Mouse (Mus musculus) megakaryocyte, embryonic 14.5 days (primary cell): ENCODE results near the gene Cmc1. TPM values are rescaled to one million over a fixed set of nuclear protein-coding genes. Genes with fewer than 3 reads are reported as not detected.

Source experiments
- H3K27me3 ChIP-seq: replicated peaks from 2 replicates; pipeline ENCODE3; 2012; ENCODE audit warnings: inconsistent platforms
- H3K36me3 ChIP-seq: replicated peaks from 2 replicates; pipeline ENCODE3; 2012; ENCODE audit warnings: low read length, inconsistent platforms, mixed read lengths
- H3K4me1 ChIP-seq: 2 replicates; pipeline ENCODE4 v1.6.1; 2012; ENCODE audit warnings: inconsistent platforms
- H3K4me3 ChIP-seq: replicated peaks from 2 replicates; pipeline ENCODE3; 2012; ENCODE audit warnings: moderate library complexity, mild to moderate bottlenecking, inconsistent platforms
- H3K9me3 ChIP-seq: 2 replicates; pipeline ENCODE4 v1.6.1; 2012; ENCODE audit warnings: inconsistent platforms
- FLI1 ChIP-seq: IDR thresholded peaks from 2 replicates; pipeline ENCODE4 v1.6.1; 2012; ENCODE audit warnings: low read length, inconsistent platforms, mixed read lengths
- GATA1 ChIP-seq: IDR thresholded peaks from 3 replicates; pipeline ENCODE4 v1.6.1; 2012; ENCODE audit warnings: mixed read lengths, low read length, inconsistent platforms, borderline replicate concordance
- polyA plus RNA-seq: library from polyadenylated mRNA; stranded (reverse); fragments of >175 nt; gene quantifications from 2 replicates; pipeline ENCODE4 v1.2.3, GENCODE M21; 2012; ENCODE audit warnings: low replicate concordance; ENCODE audit not compliant: insufficient read depth

The Cmc1 gene
- polyA plus RNA-seq, 1 experiment, result 11.6 TPM

DNA sequence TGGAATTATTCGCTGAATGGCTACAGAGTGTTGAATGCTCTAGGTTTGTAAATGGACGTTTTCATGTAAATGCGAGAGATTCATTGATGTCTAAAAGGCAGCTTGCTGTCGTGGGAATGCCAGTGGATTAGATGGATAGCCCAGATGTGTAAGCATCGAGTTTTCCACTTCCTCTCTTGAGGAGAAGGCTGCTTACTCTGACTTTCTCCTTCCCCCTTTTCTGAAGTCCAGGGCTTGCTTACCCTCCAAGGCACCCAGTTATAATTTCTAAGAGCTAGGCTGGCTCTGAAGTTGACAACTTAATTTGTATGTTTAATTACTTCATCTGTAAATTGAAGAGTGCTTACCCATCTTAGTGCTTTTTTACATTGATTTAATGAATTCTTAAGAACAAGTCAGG is 108.3 kb downstream of the Cmc1 start:
- H3K27me3 ChIP-seq, result no peaks in the 10 kb centered on the region
- H3K9me3 ChIP-seq, result no peaks in the 10 kb centered on the region
- H3K4me1 ChIP-seq, result peaks cover 36% of the 10 kb centered on the region
- TF ChIP-seq FLI1 (no peak), GATA1 (no peak)
- H3K36me3 ChIP-seq, result peaks cover 28% of the 10 kb centered on the region
- peak overlapping the region; percentile 97 for H3K4me3 ChIP-seq

DNA sequence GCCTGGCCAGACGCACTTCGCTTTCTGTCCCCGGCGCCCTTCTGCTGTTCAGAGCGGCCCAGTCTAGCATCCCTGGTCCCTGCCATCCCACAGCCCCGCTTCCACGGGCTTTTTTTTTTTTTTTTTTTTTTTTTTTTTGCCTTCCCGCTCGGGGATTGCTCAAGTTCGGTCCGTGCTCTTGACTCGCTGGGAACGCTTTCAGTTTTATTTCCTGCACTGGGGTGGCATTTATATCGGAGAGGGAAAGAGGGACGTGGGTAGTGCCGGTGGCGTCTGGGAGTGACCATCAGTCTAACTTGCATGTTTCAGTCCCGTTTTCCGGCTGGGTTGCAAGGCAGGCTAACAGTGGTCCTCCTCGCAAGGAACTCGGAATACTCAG is 109.0 kb downstream of the Cmc1 start:
- Histone ChIP-seq H3K36me3 (peaks cover 24% of the 10 kb centered on the region), H3K9me3 (no peaks in the 10 kb centered on the region), H3K27me3 (no peaks in the 10 kb centered on the region), H3K4me1 (peaks cover 36% of the 10 kb centered on the region), H3K4me3 (peak overlapping the region; percentile 97)
- TF ChIP-seq GATA1 (no peak), FLI1 (no peak)

DNA sequence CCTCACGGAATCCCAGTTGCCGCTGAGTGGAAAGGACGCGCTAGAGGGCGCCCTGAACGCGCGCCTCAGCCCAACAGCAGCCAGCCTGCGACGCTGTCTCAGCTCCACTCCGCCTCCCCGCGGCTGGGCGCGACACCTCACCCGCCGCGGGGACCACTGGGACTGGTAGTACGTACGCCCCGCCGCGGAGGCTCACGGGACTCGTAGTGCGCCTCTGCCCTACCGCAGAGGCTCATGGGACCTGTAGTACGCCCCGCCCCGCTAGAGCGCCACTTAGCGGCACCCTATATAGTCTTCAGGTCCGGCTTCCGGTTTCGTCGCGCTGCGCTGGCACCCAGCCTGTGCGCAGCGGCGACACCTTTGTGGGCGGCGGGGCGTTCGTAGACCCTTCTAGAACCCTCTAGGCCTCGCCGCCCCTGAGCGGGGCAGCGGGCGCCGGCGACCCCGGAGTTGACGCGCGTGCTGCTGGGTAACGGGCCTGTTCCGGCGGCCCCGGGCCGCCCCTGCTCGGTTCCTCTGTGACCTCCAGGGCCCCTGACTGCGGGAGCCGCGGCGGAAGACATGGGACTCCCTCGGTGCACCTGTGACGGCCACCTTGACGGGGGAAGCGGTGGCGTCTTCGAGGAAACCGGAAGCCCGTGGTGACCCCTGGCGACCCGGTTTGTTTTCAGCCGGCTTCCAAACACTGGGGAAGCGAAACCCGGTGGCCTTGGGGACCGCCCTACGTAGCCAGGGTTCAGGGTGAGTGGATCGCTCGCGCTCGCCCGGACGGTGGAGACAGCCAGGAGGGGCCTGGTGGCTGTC is 109.6 kb downstream of the Cmc1 start, which contains the start of gene Azi2:
Gene Azi2, plus strand, starts transcription at position 282 of the 804 bp plus-strand sequence.
- H3K4me3 ChIP-seq, result peak within 1 kb of the TSS; percentile 97
- no peaks in the 10 kb centered on the region for H3K9me3 ChIP-seq
- no peaks in the 10 kb centered on the region for H3K27me3 ChIP-seq
- peaks cover 33% of the 10 kb centered on the region for H3K4me1 ChIP-seq
- H3K36me3 ChIP-seq, result peaks cover 18% of the 10 kb centered on the region
- TF ChIP-seq GATA1 (no peak), FLI1 (no peak; the same call in 1 of the 2 replicates)

DNA sequence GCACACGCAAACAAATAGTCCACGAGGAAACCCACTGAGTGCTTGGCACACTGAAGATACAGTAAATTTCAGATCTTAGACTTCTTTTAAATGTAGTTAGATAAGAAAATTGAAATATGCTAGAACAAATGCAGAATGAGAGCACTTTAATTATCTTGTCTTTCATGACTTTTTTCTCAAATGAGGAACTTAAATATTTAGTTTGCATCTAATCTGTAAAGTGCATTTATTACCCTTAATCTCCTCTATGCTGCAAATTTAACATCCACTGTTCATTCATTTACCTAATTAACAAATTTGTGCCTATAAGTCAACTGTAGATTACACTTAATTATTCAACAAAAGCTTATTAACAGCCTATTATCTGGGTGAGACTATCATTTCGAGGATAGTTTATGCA is 115.0 kb downstream of the Cmc1 start:
- Histone ChIP-seq H3K4me1 (peaks cover 10% of the 10 kb centered on the region; the same call in 1 of the 2 replicates), H3K27me3 (no peaks in the 10 kb centered on the region), H3K36me3 (no peaks in the 10 kb centered on the region), H3K9me3 (no peaks in the 10 kb centered on the region), H3K4me3 (no peak overlapping the region)
- no peak for TF ChIP-seq GATA1
- no peak for TF ChIP-seq FLI1

DNA sequence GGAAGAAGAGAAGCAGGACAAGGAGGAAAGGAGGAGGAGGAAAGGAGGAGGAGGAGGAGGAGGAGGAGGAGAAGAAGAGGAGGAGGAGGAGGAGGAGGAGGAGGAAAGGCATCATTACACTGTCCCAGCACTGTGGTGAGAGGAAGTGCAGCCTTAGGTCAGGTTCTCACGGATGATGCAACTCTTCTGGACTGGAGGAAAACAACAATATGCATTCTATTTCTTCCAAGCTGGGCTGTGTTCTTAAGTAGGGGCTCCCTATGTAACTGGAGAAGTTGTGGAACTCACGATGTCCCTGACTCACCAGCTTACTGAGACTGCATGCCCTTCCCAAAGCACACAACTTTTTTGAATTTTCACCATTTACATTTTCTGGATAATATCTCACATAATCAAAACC is 118.3 kb downstream of the Cmc1 start:
- no peak for TF ChIP-seq GATA1
- TF ChIP-seq FLI1, result no peak
- no peak overlapping the region for H3K4me3 ChIP-seq
- H3K36me3 ChIP-seq, result no peaks in the 10 kb centered on the region
- no peaks in the 10 kb centered on the region for H3K27me3 ChIP-seq
- peaks cover 12% of the 10 kb centered on the region for H3K4me1 ChIP-seq
- no peaks in the 10 kb centered on the region for H3K9me3 ChIP-seq

DNA sequence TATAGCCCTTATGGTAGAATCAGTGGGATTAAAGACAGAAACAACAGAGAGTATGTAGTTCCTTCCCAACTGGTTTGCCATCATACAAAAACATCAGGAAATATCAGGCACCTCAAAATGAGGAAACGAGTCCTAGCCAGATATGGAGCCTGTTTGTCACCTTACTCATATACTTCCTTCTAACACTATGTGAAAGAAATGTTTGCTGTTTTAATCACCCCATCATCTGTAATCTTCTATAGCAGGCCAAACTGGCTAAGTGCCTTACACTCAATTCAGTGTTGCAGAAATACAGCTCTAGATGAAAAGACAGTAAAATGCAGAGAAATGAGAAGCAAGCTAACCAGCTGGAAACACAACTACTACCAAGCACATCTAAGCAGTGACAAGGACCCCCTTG is 119.7 kb downstream of the Cmc1 start:
- TF ChIP-seq GATA1 (no peak), FLI1 (no peak)
- Histone ChIP-seq H3K27me3 (no peaks in the 10 kb centered on the region), H3K36me3 (no peaks in the 10 kb centered on the region), H3K4me1 (peaks cover 12% of the 10 kb centered on the region), H3K9me3 (no peaks in the 10 kb centered on the region), H3K4me3 (no peak overlapping the region)

DNA sequence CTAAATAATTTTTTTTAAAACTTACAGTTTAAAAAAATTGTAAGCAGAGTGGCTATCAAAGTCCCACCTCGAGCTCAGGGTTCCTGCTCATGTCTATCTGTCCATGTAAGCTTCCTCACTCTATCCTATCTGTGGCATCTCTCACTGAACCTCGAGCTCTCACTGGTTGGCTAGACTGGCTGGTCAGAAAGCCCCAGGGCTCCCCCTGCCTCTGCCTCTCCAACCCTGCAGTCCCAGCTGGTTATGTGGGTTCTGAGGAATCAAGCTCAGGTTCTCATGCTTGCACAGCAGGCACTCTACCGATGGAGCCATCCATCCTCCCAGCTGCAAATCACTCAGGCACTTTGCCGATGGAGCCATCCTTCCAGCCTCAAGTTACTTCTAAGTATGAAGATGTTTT is 120.5 kb downstream of the Cmc1 start:
- peaks cover 12% of the 10 kb centered on the region for H3K4me1 ChIP-seq
- TF ChIP-seq FLI1 (no peak), GATA1 (no peak)
- H3K36me3 ChIP-seq, result no peaks in the 10 kb centered on the region
- no peaks in the 10 kb centered on the region for H3K27me3 ChIP-seq
- H3K4me3 ChIP-seq, result peak overlapping the region; percentile 1
- no peaks in the 10 kb centered on the region for H3K9me3 ChIP-seq

DNA sequence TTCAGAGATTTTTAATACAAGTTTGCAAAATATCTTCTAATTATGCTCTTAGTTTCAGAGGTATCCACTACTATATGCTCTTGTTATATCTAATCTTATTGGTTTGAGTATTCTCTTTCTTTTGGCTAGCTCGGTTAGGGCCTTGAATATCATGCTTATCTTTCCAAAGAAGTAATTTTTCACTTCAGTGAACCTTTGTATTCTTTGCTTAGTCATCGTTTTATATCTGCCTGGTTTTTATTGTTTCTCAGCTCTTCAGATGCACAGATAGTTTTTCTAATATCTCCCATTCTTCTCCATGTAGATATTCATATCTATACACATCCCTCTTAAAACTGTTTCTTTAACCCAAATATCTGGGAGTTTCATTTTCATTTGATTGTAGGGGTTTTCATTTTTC is 125.0 kb downstream of the Cmc1 start:
- H3K36me3 ChIP-seq, result no peaks in the 10 kb centered on the region
- no peak overlapping the region for H3K4me3 ChIP-seq
- no peaks in the 10 kb centered on the region; the same call in 1 of the 2 replicates for H3K9me3 ChIP-seq
- no peak for TF ChIP-seq GATA1
- TF ChIP-seq FLI1, result no peak
- peaks cover 5% of the 10 kb centered on the region for H3K4me1 ChIP-seq
- H3K27me3 ChIP-seq, result no peaks in the 10 kb centered on the region

Other genes with a start within 250 kb of the Cmc1 start
- 23.4 and 25.5 TPM in 2 replicates for gene Azi2, start 109.7 kb downstream of the Cmc1 start, polyA plus RNA-seq